Mouse (Mus musculus): ENCODE results near the gene Glis2. TPM values are rescaled to one million over a fixed set of nuclear protein-coding genes. Genes with fewer than 3 reads are reported as not detected.
A peak's percentile ranks its signal among the peaks of the same experiment; 100 is the strongest.

The Glis2 gene
- polyA plus RNA-seq, 1 experiment, result 23.6 TPM

GRCm38 (mm10) chr16:4639831-4640237 lies 45.3 kb downstream of the Glis2 start, which contains the start of the genes Vasn and Dnaja3:
Gene Vasn, plus strand, starts transcription at chr16:4639941.
Gene Dnaja3, plus strand, starts transcription at chr16:4639989.
- H3K79me3 ChIP-seq (ENCODE audit: low read depth), result peaks cover 28% of the 10 kb centered on the region
- no peak for TF ChIP-seq FOSL1 (IDR thresholded peaks at IDR 0.05; ENCODE audit: insufficient read depth, low read length, poor library complexity, severe bottlenecking)
- H3K36me3 ChIP-seq (ENCODE audit: control insufficient read depth, insufficient read depth), result peaks cover 5% of the 10 kb centered on the region
- H3K79me2 ChIP-seq (ENCODE audit: control insufficient read depth, insufficient read depth), result peaks cover 48% of the 10 kb centered on the region
- H3K27me3 ChIP-seq (ENCODE audit: control insufficient read depth, insufficient read depth, insufficient read length), result no peaks in the 10 kb centered on the region
- H3K4me3 ChIP-seq (ENCODE audit: insufficient read depth, poor library complexity, severe bottlenecking), result peak within 1 kb of the TSS; percentile 93
- peak within 1 kb of the TSS; percentile 92 for H3ac ChIP-seq (ENCODE audit: control insufficient read depth, insufficient read length, low read depth)

- H3K79me3 ChIP-seq (ENCODE audit: low read depth), result peaks cover 32% of the 10 kb centered on the region
- H3K27me3 ChIP-seq (ENCODE audit: control insufficient read depth, insufficient read depth, insufficient read length), result no peaks in the 10 kb centered on the region
- peaks cover 11% of the 10 kb centered on the region for H3K36me3 ChIP-seq (ENCODE audit: control insufficient read depth, insufficient read depth)
- peaks cover 54% of the 10 kb centered on the region for H3K79me2 ChIP-seq (ENCODE audit: control insufficient read depth, insufficient read depth)
- H3ac ChIP-seq (ENCODE audit: control insufficient read depth, insufficient read length, low read depth), result peak overlapping the region; percentile 92
- TF ChIP-seq MAX (IDR thresholded peaks at IDR 0.05), result no peak
- no peak for TF ChIP-seq USF1 (IDR thresholded peaks at IDR 0.05; ENCODE audit: low read depth)
- TF ChIP-seq CTCF (IDR thresholded peaks at IDR 0.05; ENCODE audit: control insufficient read depth, insufficient read depth, insufficient read length), result no peak
- no peak for TF ChIP-seq MYOG (IDR thresholded peaks at IDR 0.05; ENCODE audit: control insufficient read depth, extremely low read depth, insufficient read length)
- TF ChIP-seq CEBPB (IDR thresholded peaks at IDR 0.05; ENCODE audit: low read depth), result no peak
- TF ChIP-seq FOSL1 (IDR thresholded peaks at IDR 0.05; ENCODE audit: insufficient read depth, low read length, poor library complexity, severe bottlenecking), result no peak
- TF ChIP-seq MYOD1 (IDR thresholded peaks at IDR 0.05; ENCODE audit: control insufficient read depth, insufficient read length, low read depth), result no peak
- peak overlapping the region; percentile 93 for H3K4me3 ChIP-seq (ENCODE audit: insufficient read depth, poor library complexity, severe bottlenecking)
Observed at GRCm38 (mm10) chr16:4640267-4641005, 45.9 kb downstream of the Glis2 start.

- Histone ChIP-seq H3K79me2 (ENCODE audit: control insufficient read depth, insufficient read depth) (peaks cover 62% of the 10 kb centered on the region), H3K4me3 (ENCODE audit: insufficient read depth, poor library complexity, severe bottlenecking) (peak overlapping the region; percentile 93), H3K27me3 (ENCODE audit: control insufficient read depth, insufficient read depth, insufficient read length) (no peaks in the 10 kb centered on the region), H3K36me3 (ENCODE audit: control insufficient read depth, insufficient read depth) (peaks cover 20% of the 10 kb centered on the region), H3ac (ENCODE audit: control insufficient read depth, insufficient read length, low read depth) (peak overlapping the region; percentile 22), H3K79me3 (ENCODE audit: low read depth) (peaks cover 41% of the 10 kb centered on the region)
- TF ChIP-seq FOSL1 (IDR thresholded peaks at IDR 0.05; ENCODE audit: insufficient read depth, low read length, poor library complexity, severe bottlenecking) (no peak), MYOD1 (IDR thresholded peaks at IDR 0.05; ENCODE audit: control insufficient read depth, insufficient read length, low read depth) (peak; percentile 46)
Observed at GRCm38 (mm10) chr16:4641119-4641838, 46.8 kb downstream of the Glis2 start.

GRCm38 (mm10) chr16:4642190-4642589 lies 47.7 kb downstream of the Glis2 start:
- peaks cover 25% of the 10 kb centered on the region for H3K36me3 ChIP-seq (ENCODE audit: control insufficient read depth, insufficient read depth)
- peak overlapping the region; percentile 93 for H3K4me3 ChIP-seq (ENCODE audit: insufficient read depth, poor library complexity, severe bottlenecking)
- H3ac ChIP-seq (ENCODE audit: control insufficient read depth, insufficient read length, low read depth), result peak overlapping the region; percentile 2
- H3K79me3 ChIP-seq (ENCODE audit: low read depth), result peaks cover 46% of the 10 kb centered on the region
- H3K79me2 ChIP-seq (ENCODE audit: control insufficient read depth, insufficient read depth), result peaks cover 71% of the 10 kb centered on the region
- H3K27me3 ChIP-seq (ENCODE audit: control insufficient read depth, insufficient read depth, insufficient read length), result no peaks in the 10 kb centered on the region
- TF ChIP-seq CTCF (IDR thresholded peaks at IDR 0.05; ENCODE audit: control insufficient read depth, insufficient read depth, insufficient read length) (no peak), FOSL1 (IDR thresholded peaks at IDR 0.05; ENCODE audit: insufficient read depth, low read length, poor library complexity, severe bottlenecking) (no peak), MYOG (IDR thresholded peaks at IDR 0.05; ENCODE audit: control insufficient read depth, extremely low read depth, insufficient read length) (no peak), MYOD1 (IDR thresholded peaks at IDR 0.05; ENCODE audit: control insufficient read depth, insufficient read length, low read depth) (no peak), USF1 (IDR thresholded peaks at IDR 0.05; ENCODE audit: low read depth) (peak; percentile 97)

GRCm38 (mm10) chr16:4642937-4643336 lies 48.4 kb downstream of the Glis2 start:
- Histone ChIP-seq H3ac (ENCODE audit: control insufficient read depth, insufficient read length, low read depth) (peak overlapping the region; percentile 9), H3K79me2 (ENCODE audit: control insufficient read depth, insufficient read depth) (peaks cover 77% of the 10 kb centered on the region), H3K79me3 (ENCODE audit: low read depth) (peaks cover 46% of the 10 kb centered on the region), H3K27me3 (ENCODE audit: control insufficient read depth, insufficient read depth, insufficient read length) (no peaks in the 10 kb centered on the region), H3K36me3 (ENCODE audit: control insufficient read depth, insufficient read depth) (peaks cover 25% of the 10 kb centered on the region), H3K4me3 (ENCODE audit: insufficient read depth, poor library complexity, severe bottlenecking) (no peak overlapping the region)
- TF ChIP-seq MYOG (IDR thresholded peaks at IDR 0.05; ENCODE audit: control insufficient read depth, extremely low read depth, insufficient read length) (no peak), FOSL1 (IDR thresholded peaks at IDR 0.05; ENCODE audit: insufficient read depth, low read length, poor library complexity, severe bottlenecking) (no peak), MYOD1 (IDR thresholded peaks at IDR 0.05; ENCODE audit: control insufficient read depth, insufficient read length, low read depth) (peak; percentile 13), USF1 (IDR thresholded peaks at IDR 0.05; ENCODE audit: low read depth) (no peak)

Data from C2C12 (cell line).